Mouse (Mus musculus) heart, adult 18-20 months (tissue): Measurements from ENCODE around the gene Cxadr. TPM values are rescaled to one million over a fixed set of nuclear protein-coding genes. Genes with fewer than 3 reads are reported as not detected.
A peak's percentile ranks its signal among the peaks of the same experiment; 100 is the strongest.

ENCODE experiments used
- DNase-seq, 2 experiments: peaks; one replicate each; pipeline ENCODE4 v3.0.0; 2021 to 2022; ENCODE audit warnings: mixed read lengths in 1 of 2
- total RNA-seq, 2 experiments: library from RNA; stranded (reverse); gene quantifications; 2 replicates each; pipeline ENCODE4 v1.2.3; 2021

Cxadr gene
- total RNA-seq, 2 experiments from 2014 or later, result 33.8 to 39.1 TPM

DNA sequence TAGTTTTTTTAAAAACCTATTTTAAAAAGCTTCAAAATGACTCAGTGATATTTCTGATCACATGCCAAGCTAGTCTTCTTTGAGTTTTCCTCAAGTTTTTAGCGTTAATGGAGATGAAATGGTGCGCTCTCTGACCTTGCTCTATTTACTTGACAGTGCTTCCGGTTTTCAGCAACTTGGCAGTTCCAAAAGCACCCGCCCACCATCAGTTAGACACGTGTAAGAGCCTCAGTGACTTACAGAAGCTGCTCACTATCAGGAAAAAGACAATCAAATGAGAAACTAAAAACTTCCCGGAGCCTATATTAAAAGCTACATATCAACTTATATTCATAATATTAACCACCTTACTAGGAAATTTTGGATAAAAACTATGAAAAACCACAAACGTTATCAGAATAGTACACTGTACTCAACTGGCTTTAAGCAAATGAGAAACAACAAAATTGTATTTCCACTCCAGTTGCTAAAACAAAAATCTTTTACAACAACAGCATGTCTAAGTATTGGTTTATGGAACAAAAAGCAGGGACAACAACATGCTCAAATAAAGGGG, 70.3 kb downstream of the Cxadr start:
- peak; percentile 28 to 30 for DNase-seq

DNA sequence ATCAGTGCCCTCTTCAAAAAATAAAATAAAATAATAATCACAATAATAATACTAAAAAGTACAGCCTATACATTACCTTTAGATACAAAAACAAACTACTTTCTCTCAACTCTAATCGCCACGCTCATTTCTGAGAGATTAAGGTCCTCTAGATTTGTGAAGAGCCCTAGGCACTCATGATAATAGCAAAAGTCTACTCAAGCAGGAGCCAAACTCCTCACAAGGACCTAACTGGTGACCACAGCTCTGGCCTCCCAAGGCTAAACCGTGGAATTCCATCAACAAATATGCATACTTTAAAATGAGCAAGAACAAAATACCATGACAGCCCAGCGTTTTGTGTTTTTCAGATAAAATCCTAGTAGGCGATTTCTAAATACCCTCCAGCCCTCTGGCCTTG, 71.5 kb downstream of the Cxadr start:
- no peak for DNase-seq

DNA sequence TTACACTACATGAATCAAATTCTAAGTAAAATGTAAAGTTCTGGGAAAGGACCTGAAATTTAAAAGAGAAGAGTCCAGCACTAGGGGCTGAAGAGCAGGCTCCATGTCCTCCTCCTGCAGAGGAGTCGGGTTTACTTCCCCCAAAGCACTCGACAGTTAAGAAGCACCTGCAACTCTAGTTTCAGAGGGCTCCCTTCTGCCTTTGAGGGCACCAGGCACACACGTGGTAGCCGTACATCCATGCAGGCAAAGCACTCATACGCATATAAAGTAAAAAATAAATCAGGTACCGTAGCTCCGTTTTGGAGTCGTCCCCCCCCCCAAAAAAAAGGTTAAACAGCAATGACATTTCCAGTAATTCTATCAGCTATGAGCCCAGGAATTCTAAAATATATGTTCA, 72.5 kb downstream of the Cxadr start:
- DNase-seq, result no peak

DNA sequence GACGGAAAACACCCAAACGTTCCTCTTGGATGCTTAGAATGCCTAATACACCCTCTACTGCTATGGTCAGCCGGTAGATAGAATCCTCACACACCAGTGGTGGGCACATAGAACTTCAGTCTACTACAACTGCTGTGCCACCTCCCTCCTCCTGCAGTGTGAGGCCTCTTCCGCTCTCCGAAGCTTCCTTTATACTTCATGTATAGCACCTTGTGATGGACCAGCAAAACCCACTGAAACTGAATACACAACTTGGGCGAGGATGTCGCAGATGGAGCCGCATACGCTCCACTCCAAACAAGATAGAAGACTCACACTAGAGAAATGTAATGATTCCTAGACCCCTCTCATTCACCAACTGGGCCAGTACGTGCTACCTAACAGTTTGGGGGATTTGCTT, 73.9 kb downstream of the Cxadr start:
- peak in 1 of 2 experiments; percentile 25 for DNase-seq

DNA sequence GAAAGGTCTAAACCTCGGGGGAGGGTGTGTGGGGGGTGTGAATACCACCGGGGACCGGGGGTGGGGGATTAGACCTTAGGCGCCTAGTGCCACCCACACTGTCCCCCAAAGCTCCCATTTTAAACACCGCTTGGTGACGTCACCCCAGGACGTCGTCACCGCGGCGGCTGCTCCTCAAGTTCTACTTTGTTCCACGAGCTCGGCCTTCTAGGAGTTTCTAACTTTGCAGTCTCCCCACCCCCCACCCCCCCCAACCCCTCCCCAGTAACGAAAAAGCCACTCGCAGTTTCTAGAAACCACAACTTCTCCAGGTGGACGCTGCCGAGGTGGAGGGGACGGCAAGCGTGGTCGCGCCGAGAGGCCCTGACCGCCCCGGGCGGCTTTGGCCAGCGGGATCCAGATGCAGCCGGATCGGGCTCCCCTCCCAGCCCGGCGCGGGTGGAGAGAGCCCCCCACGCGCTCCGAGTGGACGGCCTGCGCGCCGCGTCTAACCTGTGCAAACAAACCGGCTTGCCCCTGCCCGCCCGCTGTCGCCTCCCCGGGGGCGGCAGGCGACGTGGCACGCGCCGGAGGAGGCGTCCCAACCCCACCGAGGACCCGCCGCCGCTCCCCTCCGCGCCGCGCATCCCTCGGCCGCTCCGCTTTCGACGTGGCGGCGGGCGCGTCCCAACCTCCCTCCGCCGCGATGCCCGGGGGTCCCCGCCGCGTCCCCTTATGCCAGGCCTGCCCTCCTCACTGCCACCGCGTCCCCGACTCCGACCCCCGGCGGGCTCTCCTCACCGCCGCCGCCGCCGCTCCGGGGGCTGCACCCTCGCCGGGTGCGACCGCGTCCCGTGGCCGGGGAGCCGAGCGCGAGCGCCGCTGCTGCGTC, 74.8 kb downstream of the Cxadr start:
- peak; percentile 41 to 58 for DNase-seq

DNA sequence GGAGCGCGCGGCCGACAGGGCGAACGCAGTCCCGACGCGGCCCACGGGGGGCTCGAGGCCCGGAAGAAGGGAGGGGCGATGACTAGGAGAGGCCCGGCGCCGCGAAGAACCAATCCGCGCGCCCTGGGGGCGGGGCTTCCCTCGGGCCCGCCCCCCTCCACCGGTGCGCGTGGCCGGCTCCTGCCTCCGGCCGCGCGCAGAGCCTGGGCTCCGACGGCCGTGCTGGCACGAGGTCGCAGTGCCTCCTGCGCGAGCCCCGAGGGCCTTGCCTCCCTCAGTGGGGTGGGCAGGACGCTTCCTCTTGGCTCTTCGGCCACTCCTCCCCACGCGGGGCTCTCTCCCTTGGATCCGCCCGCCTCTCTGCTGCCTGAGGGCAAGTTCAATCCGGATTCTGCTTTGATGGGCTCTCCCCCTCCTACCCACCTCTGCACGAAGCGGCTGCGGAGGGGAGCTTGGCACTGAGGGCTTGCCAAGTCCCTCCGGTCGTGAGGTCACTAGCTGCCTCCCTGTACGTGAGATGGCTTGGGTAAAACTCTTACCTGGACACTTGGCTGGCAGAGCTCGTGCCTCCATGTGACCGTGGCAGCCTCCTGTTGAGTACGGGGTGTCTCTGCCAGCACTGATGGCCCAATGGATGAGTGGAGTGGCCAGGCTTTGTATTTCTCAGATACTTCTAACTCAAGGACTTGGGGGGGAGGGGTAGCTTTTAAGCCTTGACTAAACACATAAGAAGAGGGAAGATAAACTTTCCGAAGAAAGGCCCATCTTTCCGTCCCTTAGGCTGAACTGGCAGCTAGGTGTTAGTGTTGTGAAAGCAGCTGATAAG, 75.7 kb downstream of the Cxadr start, which contains the start of gene Btg3:
Gene Btg3, minus strand, starts transcription at position 448 of the 826 bp plus-strand sequence.
- DNase-seq, result peak; percentile 84 to 93

DNA sequence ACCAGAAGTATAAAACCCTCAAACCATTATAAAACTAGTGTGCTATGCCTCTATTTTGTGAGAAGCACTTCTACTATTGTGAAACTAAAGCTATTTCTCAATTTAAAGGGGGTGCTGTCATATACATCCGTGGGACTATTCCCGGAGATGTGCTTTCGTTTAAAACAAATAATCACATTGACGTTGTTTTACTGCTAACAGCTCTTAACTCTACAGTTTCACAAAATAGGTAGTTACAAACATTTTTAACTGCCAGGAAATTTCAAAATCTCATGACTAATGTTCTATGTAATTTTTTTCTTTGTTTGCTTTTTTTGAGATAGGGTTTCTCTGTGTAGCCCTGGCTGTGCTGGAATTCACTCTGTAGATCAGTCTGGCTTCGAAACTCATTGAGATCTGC, 77.2 kb downstream of the Cxadr start:
- DNase-seq, result no peak

DNA sequence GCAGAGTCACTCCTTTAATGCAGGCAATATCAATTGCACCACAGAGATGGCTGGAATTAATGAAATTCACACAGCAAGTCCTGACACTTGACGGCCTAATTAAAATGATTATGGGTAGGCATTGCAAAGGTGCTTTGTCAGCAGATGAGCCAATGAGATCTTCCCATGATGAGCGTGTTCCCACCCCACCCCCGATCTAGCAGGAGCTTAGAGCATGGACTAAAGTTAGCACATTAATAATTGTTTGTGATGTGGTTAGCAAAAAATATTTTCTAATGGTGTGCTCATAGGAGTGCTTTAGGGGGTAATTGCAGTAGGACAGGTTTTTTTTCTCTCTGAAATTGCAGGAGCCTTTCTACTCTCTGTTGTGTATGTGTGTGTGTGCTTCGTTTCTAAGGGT, 87.8 kb downstream of the Cxadr start:
- no peak for DNase-seq

DNA sequence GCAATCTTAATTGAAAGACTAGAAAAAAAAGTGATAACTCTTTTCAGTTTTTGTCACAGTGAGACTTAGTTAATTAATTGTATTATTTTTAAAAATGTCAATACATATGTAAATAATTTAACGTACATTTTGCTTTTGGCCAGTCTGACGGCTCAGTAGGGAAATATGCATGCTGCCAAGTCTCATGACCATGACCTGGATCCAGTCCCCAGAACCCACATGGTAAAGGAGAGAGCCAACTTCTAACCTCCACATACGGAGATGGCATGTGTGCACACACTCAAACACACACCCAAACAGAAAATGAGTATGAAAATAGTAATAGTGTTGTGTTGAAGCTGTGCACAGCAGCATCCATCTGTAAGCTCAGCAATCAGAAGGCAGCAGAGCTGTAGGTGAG, 88.7 kb downstream of the Cxadr start:
- DNase-seq, result no peak

DNA sequence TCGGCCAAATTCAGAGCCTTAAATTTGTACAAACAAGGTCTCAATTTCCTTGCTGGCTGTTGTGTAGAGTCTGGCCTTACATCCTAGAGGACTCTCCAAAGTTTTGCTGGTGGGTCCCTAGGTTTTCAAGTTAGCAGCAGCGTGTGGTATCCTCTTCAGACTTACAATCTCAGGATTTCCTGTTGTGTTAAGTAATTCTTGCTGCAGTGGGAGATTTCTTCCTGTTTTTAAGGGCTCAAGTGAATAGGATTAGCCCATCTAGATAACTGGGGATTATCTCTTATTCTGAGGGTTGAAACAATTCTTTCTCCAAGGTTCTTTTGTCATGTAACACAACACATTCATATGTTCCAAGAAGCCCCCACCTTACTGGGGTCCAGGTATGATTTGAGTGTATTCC, 90.1 kb downstream of the Cxadr start:
- peak in 1 of 2 experiments; percentile 16 for DNase-seq

DNA sequence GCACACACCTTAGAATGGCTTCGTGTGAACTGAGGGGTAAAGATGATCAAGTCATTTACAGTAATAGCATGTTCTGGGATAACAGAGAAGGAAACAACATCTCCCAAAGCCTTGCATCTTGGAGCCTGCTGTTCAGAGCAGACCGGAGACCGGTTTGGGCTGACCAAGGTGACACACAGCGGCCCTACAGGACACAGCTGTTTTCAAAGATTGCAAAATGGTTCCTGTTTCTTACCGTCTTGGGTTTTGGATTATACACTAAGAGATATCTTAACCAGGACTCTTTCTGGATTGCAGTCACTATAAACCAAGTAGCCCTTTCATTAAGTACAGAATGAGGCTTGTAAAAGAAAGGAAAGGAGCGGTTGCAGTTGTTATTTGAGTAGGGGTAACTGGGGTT, 97.4 kb downstream of the Cxadr start:
- DNase-seq, result no peak

DNA sequence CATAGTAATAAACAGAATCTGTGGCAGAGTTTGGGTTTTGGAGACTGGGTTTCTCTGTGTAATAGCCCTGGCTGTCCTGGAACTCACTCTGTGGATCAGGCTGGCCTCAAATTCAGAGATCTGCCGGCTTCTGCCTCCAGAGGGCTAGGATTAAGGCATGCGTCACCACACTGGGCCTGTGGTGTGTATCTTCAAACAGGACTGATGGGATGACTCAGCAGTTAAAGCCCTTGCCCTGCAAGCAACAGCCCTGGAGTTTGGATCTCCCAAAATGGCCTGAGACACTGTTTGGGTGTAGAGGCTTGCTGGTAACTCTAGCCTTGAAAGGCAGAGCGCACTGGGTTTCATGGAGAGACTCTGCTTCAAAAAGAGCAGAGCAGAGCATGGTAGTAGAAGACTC, 98.1 kb downstream of the Cxadr start:
- DNase-seq, result no peak

DNA sequence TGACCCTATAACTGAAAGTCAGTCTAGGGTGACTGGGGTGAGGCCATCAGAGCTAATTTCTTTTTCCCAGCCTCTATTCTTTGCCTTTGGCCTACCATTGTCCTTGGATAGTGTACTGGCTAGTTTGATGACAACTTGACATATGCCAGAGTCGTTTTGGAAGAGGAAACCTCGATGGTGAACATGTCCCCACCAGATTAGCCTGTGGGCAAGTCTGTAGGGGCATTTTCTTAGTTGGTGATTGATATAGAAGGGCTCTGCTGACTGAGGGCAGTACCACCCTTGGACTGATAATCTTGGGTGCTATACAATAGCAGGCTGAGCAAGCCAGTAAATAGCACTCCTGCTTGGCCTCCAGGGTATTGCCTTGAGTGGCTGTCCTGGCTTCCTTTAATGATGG, 101.0 kb downstream of the Cxadr start:
- DNase-seq, result no peak

DNA sequence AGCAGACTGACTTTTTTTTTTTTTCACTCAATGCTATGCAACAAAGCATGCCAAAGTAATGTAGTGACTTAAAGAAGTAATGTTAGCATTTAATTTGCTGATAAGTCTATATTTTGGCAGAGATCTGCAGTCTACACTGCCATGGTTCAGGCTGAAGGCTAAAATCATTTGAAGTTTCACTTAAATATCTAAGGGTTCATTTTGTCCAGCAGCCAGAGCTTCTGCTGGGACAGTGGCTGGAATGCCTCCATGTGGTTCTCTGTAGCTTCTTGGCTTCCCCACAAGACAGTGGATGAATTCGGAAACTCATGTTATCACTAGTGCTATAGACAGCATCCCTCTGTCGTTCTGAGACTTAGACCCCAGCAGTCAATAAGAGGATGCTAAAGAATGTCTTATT, 105.4 kb downstream of the Cxadr start:
- no peak for DNase-seq

DNA sequence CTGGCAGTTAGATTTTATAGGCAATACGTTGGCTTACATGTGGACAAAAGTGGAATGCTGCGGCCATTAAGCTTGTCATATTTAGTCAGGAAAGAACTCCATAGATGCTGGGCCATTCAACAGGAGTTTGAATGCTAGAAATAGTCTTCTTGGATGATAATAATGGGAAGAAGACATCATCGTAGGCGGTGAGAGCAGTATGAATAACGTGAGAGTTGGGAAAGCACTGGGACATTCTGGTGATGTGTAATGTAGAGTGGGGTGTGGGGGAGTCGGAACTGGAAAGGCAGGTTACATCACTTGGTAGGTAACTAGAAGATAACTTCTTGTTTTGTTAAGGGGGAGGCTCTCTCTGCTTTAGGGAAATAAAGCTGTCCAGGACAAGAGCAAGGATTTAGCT, 106.6 kb downstream of the Cxadr start:
- DNase-seq, result no peak

Other genes with a start within 250 kb of the Cxadr start
- 1 to 10 TPM; 6.0 to 7.0 TPM for gene Btg3, start 75.7 kb downstream of the Cxadr start, total RNA-seq